Mouse (Mus musculus) urinary bladder, postnatal 0 days (tissue): ENCODE measurements around the gene Tnnt3. TPM values are rescaled to one million over a fixed set of nuclear protein-coding genes. Genes with fewer than 3 reads are reported as not detected.

Source experiments
- polyA plus RNA-seq: library from polyadenylated mRNA; unstranded; fragments of >200 nt; fragmentation: Nextera tagmentation; extraction: Ambion mirVana; gene quantifications from 2 replicates; pipeline ENCODE4 v1.2.1, GENCODE M21; 2015

Gene Tnnt3
- polyA plus RNA-seq = 494 and 760 TPM in 2 replicates

GRCm38 (mm10) chr7:142498575-142498974 is at the start of gene Tnnt3:
Gene Tnnt3, plus strand, starts transcription at chr7:142498836.

GRCm38 (mm10) chr7:142460636-142461077 is 38.0 kb upstream of the Tnnt3 start, which contains the start of gene Lsp1:
Gene Lsp1, plus strand, starts transcription at chr7:142460809.

GRCm38 (mm10) chr7:142532671-142533058 is 34.0 kb downstream of the Tnnt3 start, which contains the start of gene Mrpl23:
Gene Mrpl23, plus strand, starts transcription at chr7:142532686.

Other genes starting within 250 kb of the Tnnt3 start
- not detected in 2 replicates for gene Gm2431, start 240.5 kb upstream of the Tnnt3 start, polyA plus RNA-seq
- gene Gm4559, start 224.5 kb upstream of the Tnnt3 start, polyA plus RNA-seq = not detected in 2 replicates
- not detected in 2 replicates for gene Krtap5-1, start 201.7 kb upstream of the Tnnt3 start, polyA plus RNA-seq
- gene Krtap5-4, start 195.3 kb upstream of the Tnnt3 start, polyA plus RNA-seq = not detected in 2 replicates
- 41.4 and 42.9 TPM in 2 replicates for gene Ifitm10, start 125.1 kb upstream of the Tnnt3 start, polyA plus RNA-seq
- not detected in 2 replicates for gene Gm49369, start 116.2 kb upstream of the Tnnt3 start, polyA plus RNA-seq
- 581 and 830 TPM in 2 replicates for gene Ctsd, start 110.8 kb upstream of the Tnnt3 start, polyA plus RNA-seq
- 102 and 108 TPM in 2 replicates for gene Syt8, start 64.0 kb upstream of the Tnnt3 start, polyA plus RNA-seq
- 12.2 and 17.3 TPM in 2 replicates for gene Tnni2, start 57.0 kb upstream of the Tnnt3 start, polyA plus RNA-seq
- gene Lsp1, start 38.0 kb upstream of the Tnnt3 start, polyA plus RNA-seq = 337 and 345 TPM in 2 replicates
- gene Mrpl23, start 33.9 kb downstream of the Tnnt3 start, polyA plus RNA-seq = 14.2 and 18.0 TPM in 2 replicates
- gene Igf2, start 168.0 kb downstream of the Tnnt3 start, polyA plus RNA-seq = 535 and 606 TPM in 2 replicates
- not detected in 2 replicates for gene Gm49394, start 171.1 kb downstream of the Tnnt3 start, polyA plus RNA-seq
- not detected in 2 replicates for gene Ins2, start 244.5 kb downstream of the Tnnt3 start, polyA plus RNA-seq